Mouse (Mus musculus): ENCODE data around the gene Tmtc2.

DNA sequence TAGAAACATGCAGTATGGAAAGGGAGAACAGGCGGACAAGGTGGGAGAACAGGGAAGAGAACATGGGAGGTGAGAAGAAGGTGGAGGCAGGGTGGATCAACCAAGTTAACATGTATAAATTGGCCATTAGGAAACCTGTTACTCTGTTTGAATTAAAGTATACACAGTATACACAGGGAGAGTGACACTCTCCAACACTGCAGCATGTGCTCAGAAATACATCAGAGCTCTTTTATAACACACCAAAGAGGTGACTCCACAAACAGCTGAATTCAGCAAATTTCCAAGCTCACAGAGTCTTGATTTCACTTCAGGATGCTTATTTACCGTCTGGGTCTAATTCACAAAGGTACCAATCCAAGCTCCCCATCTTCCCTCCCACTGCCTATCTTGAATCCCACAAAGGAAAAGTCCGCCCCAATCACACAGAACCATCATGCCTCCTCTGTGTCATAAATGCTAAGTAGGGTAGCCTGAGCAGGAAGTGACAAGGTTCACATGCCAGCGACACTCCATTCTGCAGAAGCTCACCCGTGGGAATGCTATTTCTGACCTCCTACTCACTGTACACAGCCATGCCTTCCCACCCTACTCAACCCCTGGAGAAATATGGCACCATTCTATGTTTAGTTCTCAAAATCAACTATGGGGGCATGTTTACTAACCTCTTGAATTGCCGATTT, 17.2 kb downstream of the Tmtc2 start:
- TF ChIP-seq POLR2A (IDR thresholded peaks at IDR 0.05; ENCODE audit: insufficient read depth, low read length), result no peak
- no peak for TF ChIP-seq CTCF (IDR thresholded peaks at IDR 0.05; ENCODE audit: low read depth, low read length)

Data from ES-Bruce4 (cell line).